Mouse (Mus musculus): ENCODE measurements around the gene Heatr1. TPM values are rescaled to one million over a fixed set of nuclear protein-coding genes. Genes with fewer than 3 reads are reported as not detected.
A peak's percentile ranks its signal among the peaks of the same experiment; 100 is the strongest.

Gene Heatr1
- polyA plus RNA-seq, 1 experiment from 2014 or later, result 35.9 TPM

DNA sequence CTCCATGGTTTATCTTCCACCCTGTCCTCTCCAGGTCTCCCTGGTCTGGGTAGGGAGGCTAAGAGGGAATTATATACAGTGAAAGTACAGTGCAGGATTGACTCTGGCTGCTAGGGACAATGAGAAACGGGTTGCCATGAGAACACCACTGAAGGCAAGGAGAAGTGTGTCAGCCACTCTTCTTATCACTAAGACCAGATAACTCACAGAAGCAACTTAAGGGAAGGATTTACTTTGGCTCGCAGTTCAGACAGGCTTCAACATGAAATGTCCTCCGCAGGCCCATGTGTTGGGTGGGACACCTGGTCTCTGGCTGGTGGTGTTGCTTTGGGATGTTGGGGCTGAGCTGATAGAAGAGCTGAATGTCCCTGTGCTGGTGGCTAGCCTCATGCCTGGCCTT, 22.1 kb upstream of the Heatr1 start:
- 81% methylated on average over 3 of the region's 3 CpGs for WGBS

DNA sequence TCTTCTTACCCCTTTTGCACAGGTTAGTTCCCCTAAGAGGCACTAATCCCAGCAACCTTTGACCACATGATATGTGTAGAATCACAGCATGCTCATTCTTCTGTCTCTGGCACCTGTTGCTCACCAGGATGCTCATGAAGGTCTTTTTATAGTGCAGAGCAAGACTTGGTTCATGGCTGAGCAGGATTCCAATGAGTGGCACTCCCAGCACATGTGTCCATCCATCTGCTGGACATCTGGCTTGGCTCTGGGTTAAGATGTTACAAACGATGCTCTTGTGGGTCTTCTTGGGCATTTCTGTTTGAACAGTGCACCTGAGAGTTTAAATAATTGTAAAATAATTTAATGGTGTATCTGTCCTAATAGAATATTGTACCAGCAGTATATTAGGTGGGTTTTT, 18.0 kb upstream of the Heatr1 start:
- no peaks in the 10 kb centered on the region for H3K4me1 ChIP-seq (ENCODE audit: control insufficient read depth, insufficient read depth, low read length)
- no peaks in the 10 kb centered on the region for H3K9me3 ChIP-seq (ENCODE audit: control insufficient read depth, low read length)
- no peak overlapping the region for H3K4me3 ChIP-seq (ENCODE audit: low read depth, low read length)
- H3K27ac ChIP-seq (ENCODE audit: low read depth, low read length), result no peak overlapping the region
- no peaks in the 10 kb centered on the region for H3K27me3 ChIP-seq (ENCODE audit: control insufficient read depth, insufficient read depth, low read length)
- no peaks in the 10 kb centered on the region for H3K36me3 ChIP-seq (ENCODE audit: control insufficient read depth, insufficient read depth, low read length)
- ATAC-seq (ENCODE audit: insufficient read depth, low FRiP score, low TSS enrichment) (no peak), DNase-seq (ENCODE audit: low spot score) (no peak)
- H3K9ac ChIP-seq (ENCODE audit: low read length), result no peak overlapping the region
- 63% methylated on average over 1 of the region's 1 CpGs for WGBS
- no peak overlapping the region for H3K4me2 ChIP-seq (ENCODE audit: low read depth)

More for the DNA sequence above, 22.1 kb upstream of the Heatr1 start:
- H3K4me2 ChIP-seq (ENCODE audit: low read depth), result no peak overlapping the region
- no peak overlapping the region for H3K9ac ChIP-seq (ENCODE audit: low read length)
- no peak overlapping the region for H3K4me3 ChIP-seq (ENCODE audit: low read depth, low read length)
- H3K27me3 ChIP-seq (ENCODE audit: control insufficient read depth, insufficient read depth, low read length), result no peaks in the 10 kb centered on the region
- no peaks in the 10 kb centered on the region for H3K4me1 ChIP-seq (ENCODE audit: control insufficient read depth, insufficient read depth, low read length)
- ATAC-seq (ENCODE audit: insufficient read depth, low FRiP score, low TSS enrichment), result no peak
- H3K27ac ChIP-seq (ENCODE audit: low read depth, low read length), result no peak overlapping the region
- H3K9me3 ChIP-seq (ENCODE audit: control insufficient read depth, low read length), result no peaks in the 10 kb centered on the region
- H3K36me3 ChIP-seq (ENCODE audit: control insufficient read depth, insufficient read depth, low read length), result no peaks in the 10 kb centered on the region
- DNase-seq (ENCODE audit: low spot score), result no peak

DNA sequence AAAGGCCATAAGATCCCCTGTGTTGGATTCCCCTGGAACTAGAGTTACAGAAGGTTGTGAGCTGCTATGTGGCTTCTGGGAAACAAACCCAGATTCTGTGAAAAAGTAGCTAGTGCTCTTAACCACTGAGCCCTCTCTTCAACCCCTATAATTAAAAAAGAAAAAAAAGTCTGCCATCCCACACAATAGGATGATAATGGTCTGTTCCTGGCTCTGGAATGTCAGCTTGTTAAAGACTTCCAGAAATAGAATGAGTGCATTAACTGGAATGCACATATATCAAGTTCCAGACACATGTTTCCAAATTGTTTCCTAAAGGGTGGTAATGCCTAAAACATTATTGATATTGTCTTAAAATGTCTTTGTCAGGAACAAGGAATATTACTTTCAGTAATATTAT, 10.0 kb upstream of the Heatr1 start:
- Histone ChIP-seq H3K9me3 (ENCODE audit: control insufficient read depth, low read length) (no peaks in the 10 kb centered on the region), H3K4me3 (ENCODE audit: low read depth, low read length) (no peak overlapping the region), H3K9ac (ENCODE audit: low read length) (no peak overlapping the region)

GRCm38 (mm10) chr13:12386286-12386685, 8.5 kb upstream of the Heatr1 start:
- Histone ChIP-seq H3K9ac (ENCODE audit: low read length) (no peak overlapping the region), H3K4me2 (ENCODE audit: low read depth) (no peak overlapping the region), H3K27me3 (ENCODE audit: control insufficient read depth, insufficient read depth, low read length) (no peaks in the 10 kb centered on the region), H3K9me3 (ENCODE audit: control insufficient read depth, low read length) (no peaks in the 10 kb centered on the region), H3K27ac (ENCODE audit: low read depth, low read length) (no peak overlapping the region), H3K36me3 (ENCODE audit: control insufficient read depth, insufficient read depth, low read length) (no peaks in the 10 kb centered on the region), H3K4me1 (ENCODE audit: control insufficient read depth, insufficient read depth, low read length) (no peaks in the 10 kb centered on the region), H3K4me3 (ENCODE audit: low read depth, low read length) (no peak overlapping the region)
- DNase-seq (ENCODE audit: low spot score) (no peak), ATAC-seq (ENCODE audit: insufficient read depth, low FRiP score, low TSS enrichment) (no peak)

More for the DNA sequence above, 10.0 kb upstream of the Heatr1 start:
- Histone ChIP-seq H3K4me2 (ENCODE audit: low read depth) (no peak overlapping the region), H3K36me3 (ENCODE audit: control insufficient read depth, insufficient read depth, low read length) (no peaks in the 10 kb centered on the region), H3K27ac (ENCODE audit: low read depth, low read length) (no peak overlapping the region), H3K4me1 (ENCODE audit: control insufficient read depth, insufficient read depth, low read length) (no peaks in the 10 kb centered on the region), H3K27me3 (ENCODE audit: control insufficient read depth, insufficient read depth, low read length) (no peaks in the 10 kb centered on the region)
- ATAC-seq (ENCODE audit: insufficient read depth, low FRiP score, low TSS enrichment), result no peak
- no peak for DNase-seq (ENCODE audit: low spot score)

DNA sequence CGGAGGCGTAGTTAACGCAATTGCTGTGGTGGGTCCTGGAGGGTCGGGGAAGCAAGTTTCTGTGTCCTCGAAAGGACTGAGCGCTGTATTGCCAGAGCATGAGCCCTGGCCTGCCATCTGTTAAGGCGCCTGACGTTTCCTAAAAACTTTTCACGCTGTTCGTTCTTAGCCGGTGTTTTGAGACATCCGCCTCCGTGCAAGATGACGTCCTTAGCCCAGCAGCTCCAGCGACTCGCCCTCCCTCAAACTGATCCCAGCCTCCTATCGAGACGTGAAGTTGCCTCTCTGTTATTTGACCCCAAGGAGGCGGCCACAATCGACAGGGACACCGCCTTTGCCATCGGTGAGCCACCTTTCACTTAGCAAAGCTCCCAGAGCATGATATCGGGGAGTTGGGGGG, 744 bp downstream of the Heatr1 start:
- ATAC-seq (ENCODE audit: insufficient read depth, low FRiP score, low TSS enrichment) (no peak; the same call in none of the 2 replicates), DNase-seq (ENCODE audit: low spot score) (no peak)
- WGBS, result under 1% methylated on average over 23 of the region's 23 CpGs
- no peaks in the 10 kb centered on the region; the same call in 1 of the 2 replicates for H3K4me1 ChIP-seq (ENCODE audit: control insufficient read depth, insufficient read depth, low read length)
- H3K36me3 ChIP-seq (ENCODE audit: control insufficient read depth, insufficient read depth, low read length), result no peaks in the 10 kb centered on the region; the same call in 1 of the 2 replicates
- peak overlapping the region; percentile 44 for H3K9ac ChIP-seq (ENCODE audit: low read length)
- H3K4me2 ChIP-seq (ENCODE audit: low read depth), result peak overlapping the region; percentile 50
- peak overlapping the region; percentile 72 for H3K4me3 ChIP-seq (ENCODE audit: low read depth, low read length)
- no peaks in the 10 kb centered on the region for H3K9me3 ChIP-seq (ENCODE audit: control insufficient read depth, low read length)
- H3K27me3 ChIP-seq (ENCODE audit: control insufficient read depth, insufficient read depth, low read length), result 0 out of 2 replicates have a peak, but pooled peaks cover 4% of the 10 kb centered on the region
- H3K27ac ChIP-seq (ENCODE audit: low read depth, low read length), result no peak overlapping the region

DNA sequence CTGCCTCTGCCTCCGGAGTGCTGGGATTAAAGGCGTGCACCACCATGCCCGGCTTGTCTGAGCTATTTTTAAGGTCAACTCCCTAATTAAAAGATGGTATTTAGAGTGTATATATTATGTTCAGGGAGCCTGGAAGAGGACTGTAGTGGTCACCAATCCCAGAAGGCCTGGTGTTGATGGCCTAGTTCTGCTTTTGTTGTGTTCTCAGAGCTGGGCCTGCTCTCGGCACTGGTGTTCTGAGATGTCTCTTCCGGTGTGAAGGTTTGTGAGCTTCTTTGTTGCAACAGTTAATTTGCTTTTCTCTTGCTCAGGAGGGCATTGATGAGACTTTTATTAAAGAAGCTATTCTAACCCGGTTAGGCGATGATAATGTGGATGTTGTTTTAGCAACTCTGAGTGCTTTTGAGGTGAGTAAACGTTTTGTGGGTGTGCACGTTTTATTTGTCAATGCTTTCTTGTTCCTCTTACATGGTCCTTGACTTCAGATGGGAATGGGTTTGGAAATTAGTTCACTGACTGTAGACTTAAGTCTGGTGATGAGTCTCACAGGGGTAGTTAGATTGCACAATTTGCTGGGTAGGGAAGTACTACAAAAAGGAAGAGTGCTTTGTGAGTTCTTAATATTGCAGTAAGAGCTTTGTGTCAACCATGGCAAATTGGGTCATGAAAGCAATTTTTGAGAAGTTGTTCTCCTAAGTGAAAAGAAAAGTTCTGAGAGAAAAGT, 13.7 kb downstream of the Heatr1 start:
- no peak for ATAC-seq (ENCODE audit: insufficient read depth, low FRiP score, low TSS enrichment)
- 90% methylated on average over 9 of the region's 9 CpGs for WGBS
- peaks cover 3% of the 10 kb centered on the region; the same call in 1 of the 2 replicates for H3K36me3 ChIP-seq (ENCODE audit: control insufficient read depth, insufficient read depth, low read length)
- H3K4me3 ChIP-seq (ENCODE audit: low read depth, low read length), result no peak overlapping the region
- no peaks in the 10 kb centered on the region for H3K9me3 ChIP-seq (ENCODE audit: control insufficient read depth, low read length)
- H3K4me1 ChIP-seq (ENCODE audit: control insufficient read depth, insufficient read depth, low read length), result no peaks in the 10 kb centered on the region
- no peak overlapping the region for H3K4me2 ChIP-seq (ENCODE audit: low read depth)
- H3K27ac ChIP-seq (ENCODE audit: low read depth, low read length), result no peak overlapping the region
- H3K27me3 ChIP-seq (ENCODE audit: control insufficient read depth, insufficient read depth, low read length), result no peaks in the 10 kb centered on the region
- H3K9ac ChIP-seq (ENCODE audit: low read length), result no peak overlapping the region
- no peak for DNase-seq (ENCODE audit: low spot score)

DNA sequence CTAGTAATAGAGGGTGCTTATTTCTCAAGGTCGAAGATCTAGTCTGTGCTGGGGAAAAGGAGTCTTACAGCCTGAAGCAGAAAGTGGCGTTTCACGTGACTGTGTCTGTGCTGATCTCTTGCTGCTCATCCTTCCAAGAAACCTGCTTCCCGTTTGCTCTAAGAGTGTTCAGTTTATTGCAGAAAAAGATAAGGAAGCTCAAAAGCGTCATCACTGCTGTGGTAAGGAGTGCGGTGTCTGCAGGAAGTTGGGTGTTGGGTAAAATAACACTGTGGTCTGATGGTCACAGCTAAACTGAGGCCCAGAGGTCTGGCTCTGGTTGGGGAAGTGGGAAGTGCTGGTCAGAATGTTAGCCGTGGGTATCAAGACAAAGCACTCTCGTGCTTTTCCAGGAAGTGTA, 17.2 kb downstream of the Heatr1 start:
- Histone ChIP-seq H3K4me3 (ENCODE audit: low read depth, low read length) (no peak overlapping the region), H3K9ac (ENCODE audit: low read length) (no peak overlapping the region), H3K36me3 (ENCODE audit: control insufficient read depth, insufficient read depth, low read length) (peaks cover 7% of the 10 kb centered on the region), H3K27me3 (ENCODE audit: control insufficient read depth, insufficient read depth, low read length) (no peaks in the 10 kb centered on the region), H3K9me3 (ENCODE audit: control insufficient read depth, low read length) (no peaks in the 10 kb centered on the region), H3K4me2 (ENCODE audit: low read depth) (no peak overlapping the region), H3K4me1 (ENCODE audit: control insufficient read depth, insufficient read depth, low read length) (no peaks in the 10 kb centered on the region), H3K27ac (ENCODE audit: low read depth, low read length) (no peak overlapping the region)
- no peak for ATAC-seq (ENCODE audit: insufficient read depth, low FRiP score, low TSS enrichment)
- DNase-seq (ENCODE audit: low spot score), result no peak
- WGBS, result 88% methylated on average over 8 of the region's 8 CpGs

DNA sequence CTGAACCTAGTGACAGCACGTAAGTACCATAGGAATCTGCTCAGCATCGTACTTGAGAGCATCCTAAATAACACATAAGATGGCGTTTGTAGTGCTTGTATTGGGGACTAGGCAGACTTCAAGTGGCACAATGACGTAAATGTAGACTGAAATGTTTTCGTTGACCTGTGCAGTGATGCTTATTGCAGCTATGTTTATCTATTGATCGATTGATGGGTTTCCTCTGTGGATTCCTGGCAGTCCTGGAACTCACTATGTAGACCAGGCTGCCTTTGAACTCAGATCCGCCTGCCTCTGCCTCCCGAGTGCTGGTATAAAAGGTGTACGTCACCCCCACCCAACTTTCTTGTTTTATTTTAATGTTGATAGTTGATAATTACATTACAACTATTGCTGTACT, 25.8 kb downstream of the Heatr1 start:
- Histone ChIP-seq H3K4me2 (ENCODE audit: low read depth) (no peak overlapping the region), H3K9ac (ENCODE audit: low read length) (no peak overlapping the region), H3K36me3 (ENCODE audit: control insufficient read depth, insufficient read depth, low read length) (peaks cover 15% of the 10 kb centered on the region), H3K4me3 (ENCODE audit: low read depth, low read length) (no peak overlapping the region), H3K4me1 (ENCODE audit: control insufficient read depth, insufficient read depth, low read length) (no peaks in the 10 kb centered on the region), H3K9me3 (ENCODE audit: control insufficient read depth, low read length) (no peaks in the 10 kb centered on the region), H3K27ac (ENCODE audit: low read depth, low read length) (no peak overlapping the region), H3K27me3 (ENCODE audit: control insufficient read depth, insufficient read depth, low read length) (no peaks in the 10 kb centered on the region)
- DNase-seq (ENCODE audit: low spot score) (no peak), ATAC-seq (ENCODE audit: insufficient read depth, low FRiP score, low TSS enrichment) (no peak)
- 94% methylated on average over 9 of the region's 9 CpGs for WGBS

DNA sequence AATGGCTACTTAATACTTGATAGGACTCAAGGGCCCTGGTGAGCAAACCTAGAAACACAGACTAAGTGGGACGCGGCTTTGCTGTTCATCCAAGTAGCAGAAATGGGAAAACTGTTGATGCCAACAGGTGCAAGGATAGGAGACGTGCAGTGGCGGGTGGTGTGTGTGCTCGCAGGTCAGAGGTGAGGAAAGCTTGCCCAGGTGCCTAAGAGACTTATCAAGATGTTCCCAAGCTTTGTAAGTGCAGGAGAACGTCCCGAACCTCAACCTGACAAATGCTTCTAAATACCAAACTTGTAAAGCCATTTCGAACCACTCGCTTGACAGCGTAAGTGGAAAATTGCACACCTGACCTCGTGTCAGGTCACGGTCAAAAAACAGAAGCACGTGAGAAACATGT, 33.7 kb downstream of the Heatr1 start:
- no peaks in the 10 kb centered on the region for H3K4me1 ChIP-seq (ENCODE audit: control insufficient read depth, insufficient read depth, low read length)
- H3K4me3 ChIP-seq (ENCODE audit: low read depth, low read length), result no peak overlapping the region
- H3K9me3 ChIP-seq (ENCODE audit: control insufficient read depth, low read length), result no peaks in the 10 kb centered on the region
- 95% methylated on average over 12 of the region's 13 CpGs for WGBS
- ATAC-seq (ENCODE audit: insufficient read depth, low FRiP score, low TSS enrichment) (no peak), DNase-seq (ENCODE audit: low spot score) (no peak)
- peaks cover 23% of the 10 kb centered on the region for H3K36me3 ChIP-seq (ENCODE audit: control insufficient read depth, insufficient read depth, low read length)
- H3K27ac ChIP-seq (ENCODE audit: low read depth, low read length), result no peak overlapping the region
- H3K9ac ChIP-seq (ENCODE audit: low read length), result no peak overlapping the region
- no peak overlapping the region for H3K4me2 ChIP-seq (ENCODE audit: low read depth)
- no peaks in the 10 kb centered on the region for H3K27me3 ChIP-seq (ENCODE audit: control insufficient read depth, insufficient read depth, low read length)

Measured in neural tube, embryonic 11.5 days (tissue).